Mouse (Mus musculus): ENCODE measurements around the gene Nfkbil1. TPM values are rescaled to one million over a fixed set of nuclear protein-coding genes. Genes with fewer than 3 reads are reported as not detected.

Gene Nfkbil1
- polyA plus RNA-seq, 1 experiment: 10.1 TPM

DNA sequence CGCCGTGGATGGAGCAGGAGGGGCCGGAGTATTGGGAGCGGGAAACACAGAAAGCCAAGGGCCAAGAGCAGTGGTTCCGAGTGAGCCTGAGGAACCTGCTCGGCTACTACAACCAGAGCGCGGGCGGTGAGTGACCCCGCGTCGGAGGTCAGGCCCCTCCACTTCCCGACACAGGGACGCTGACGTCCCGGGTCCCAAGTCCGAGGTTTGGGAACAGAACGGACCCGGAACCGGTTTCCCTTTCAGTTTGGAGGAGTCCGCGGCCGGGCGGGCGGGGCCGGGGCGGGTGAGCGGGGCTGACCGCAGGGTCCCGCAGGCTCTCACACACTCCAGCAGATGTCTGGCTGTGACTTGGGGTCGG is 27.9 kb upstream of the Nfkbil1 start:
- peak overlapping the region; percentile 56 for H3K4me3 ChIP-seq (ENCODE audit: insufficient read depth, low read length)
- TF ChIP-seq CTCF (IDR thresholded peaks at IDR 0.05; ENCODE audit: borderline replicate concordance, insufficient read depth, low read length) (no peak), POLR2A (IDR thresholded peaks at IDR 0.05; ENCODE audit: low read depth, low read length) (no peak)
- no peaks in the 10 kb centered on the region for H3K4me1 ChIP-seq (ENCODE audit: control insufficient read depth, insufficient read depth, low read length)
- no peak overlapping the region for H3K27ac ChIP-seq (ENCODE audit: insufficient read depth, low read length)

DNA sequence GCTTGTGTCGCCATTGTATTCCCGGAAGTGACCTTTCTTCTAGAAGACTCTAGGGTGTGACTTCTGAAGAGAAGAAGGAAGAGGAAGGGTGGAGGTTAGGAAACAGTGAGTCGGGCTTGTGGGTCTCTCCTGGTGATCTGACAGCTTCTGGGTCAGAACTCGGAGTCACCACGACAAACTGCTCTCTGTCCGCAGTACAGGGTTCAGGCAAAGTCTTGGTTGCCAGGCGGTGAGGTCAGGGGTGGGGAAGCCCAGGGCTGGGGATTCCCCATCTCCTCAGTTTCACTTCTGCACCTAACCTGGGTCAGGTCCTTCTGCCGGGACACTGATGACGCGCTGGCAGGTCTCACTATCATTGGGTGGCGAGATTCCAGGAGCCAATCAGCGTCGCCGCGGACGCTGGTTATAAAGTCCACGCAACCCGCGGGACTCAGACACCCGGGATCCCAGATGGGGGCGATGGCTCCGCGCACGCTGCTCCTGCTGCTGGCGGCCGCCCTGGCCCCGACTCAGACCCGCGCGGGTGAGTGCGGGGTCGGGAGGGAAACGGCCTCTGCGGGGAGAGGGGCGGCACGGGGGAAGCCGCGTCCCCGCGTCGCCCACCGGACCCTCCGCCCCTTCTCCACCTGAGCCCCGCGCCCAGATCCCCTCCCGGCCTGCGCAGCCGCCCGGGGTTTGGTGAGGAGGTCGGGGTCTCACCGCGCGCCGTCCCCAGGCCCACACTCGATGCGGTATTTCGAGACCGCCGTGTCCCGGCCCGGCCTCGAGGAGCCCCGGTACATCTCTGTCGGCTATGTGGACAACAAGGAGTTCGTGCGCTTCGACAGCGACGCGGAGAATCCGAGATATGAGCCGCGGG is 27.3 kb upstream of the Nfkbil1 start, which contains the start of gene H2-D1:
TSS of gene H2-D1 (plus strand) at position 67 of the 859 bp plus-strand sequence.
- Histone ChIP-seq H3K27ac (ENCODE audit: insufficient read depth, low read length) (no peak within 1 kb of the TSS), H3K4me1 (ENCODE audit: control insufficient read depth, insufficient read depth, low read length) (no peaks in the 10 kb centered on the region), H3K4me3 (ENCODE audit: insufficient read depth, low read length) (peak within 1 kb of the TSS; percentile 56)
- TF ChIP-seq POLR2A (IDR thresholded peaks at IDR 0.05; ENCODE audit: low read depth, low read length): peak; percentile 88
- no peak for TF ChIP-seq CTCF (IDR thresholded peaks at IDR 0.05; ENCODE audit: borderline replicate concordance, insufficient read depth, low read length)

DNA sequence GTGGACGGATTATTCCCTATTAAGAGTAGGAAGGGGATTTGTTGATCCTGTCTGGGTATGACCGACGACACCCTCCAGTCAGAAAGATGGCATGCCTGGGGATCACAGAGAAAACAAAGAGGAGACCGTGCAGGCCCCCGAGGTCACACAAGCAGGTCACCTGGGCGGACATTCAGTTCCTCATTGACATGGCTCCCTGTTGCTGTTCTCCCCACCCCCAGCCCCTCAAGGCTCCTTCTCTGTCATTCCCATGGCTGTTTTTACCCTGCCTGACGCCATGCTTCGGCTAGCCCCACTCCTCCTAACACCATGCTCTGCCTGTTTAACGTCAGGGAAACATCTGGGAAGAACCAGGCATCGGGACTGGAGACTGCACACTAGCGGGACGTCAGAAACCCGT is 26.1 kb upstream of the Nfkbil1 start:
- no peak for TF ChIP-seq POLR2A (IDR thresholded peaks at IDR 0.05; ENCODE audit: low read depth, low read length)
- no peak for TF ChIP-seq CTCF (IDR thresholded peaks at IDR 0.05; ENCODE audit: borderline replicate concordance, insufficient read depth, low read length)
- Histone ChIP-seq H3K27ac (ENCODE audit: insufficient read depth, low read length) (no peak overlapping the region), H3K4me1 (ENCODE audit: control insufficient read depth, insufficient read depth, low read length) (no peaks in the 10 kb centered on the region), H3K4me3 (ENCODE audit: insufficient read depth, low read length) (no peak overlapping the region)

DNA sequence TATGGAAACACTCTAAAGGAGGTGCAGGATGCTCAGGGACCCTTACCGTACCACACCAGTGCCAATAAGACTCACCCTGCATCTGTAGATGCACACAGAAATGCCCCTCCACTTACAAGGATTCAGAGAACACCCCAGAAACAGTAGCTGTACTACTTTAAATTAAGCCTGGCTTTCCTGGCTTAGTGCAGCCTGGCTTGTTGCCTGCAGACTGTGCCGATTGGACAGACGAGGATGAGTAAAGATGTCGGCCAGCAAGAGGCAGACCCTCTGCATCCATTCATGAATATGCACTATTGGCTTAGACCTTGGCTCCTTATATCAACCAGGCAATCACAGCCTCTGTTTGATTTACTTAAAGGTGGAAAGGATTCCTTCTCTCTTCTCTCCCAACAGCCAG is 24.0 kb upstream of the Nfkbil1 start:
- no peak for TF ChIP-seq POLR2A (IDR thresholded peaks at IDR 0.05; ENCODE audit: low read depth, low read length)
- no peak for TF ChIP-seq CTCF (IDR thresholded peaks at IDR 0.05; ENCODE audit: borderline replicate concordance, insufficient read depth, low read length)
- H3K4me3 ChIP-seq (ENCODE audit: insufficient read depth, low read length): no peak overlapping the region
- no peaks in the 10 kb centered on the region for H3K4me1 ChIP-seq (ENCODE audit: control insufficient read depth, insufficient read depth, low read length)
- H3K27ac ChIP-seq (ENCODE audit: insufficient read depth, low read length): no peak overlapping the region

DNA sequence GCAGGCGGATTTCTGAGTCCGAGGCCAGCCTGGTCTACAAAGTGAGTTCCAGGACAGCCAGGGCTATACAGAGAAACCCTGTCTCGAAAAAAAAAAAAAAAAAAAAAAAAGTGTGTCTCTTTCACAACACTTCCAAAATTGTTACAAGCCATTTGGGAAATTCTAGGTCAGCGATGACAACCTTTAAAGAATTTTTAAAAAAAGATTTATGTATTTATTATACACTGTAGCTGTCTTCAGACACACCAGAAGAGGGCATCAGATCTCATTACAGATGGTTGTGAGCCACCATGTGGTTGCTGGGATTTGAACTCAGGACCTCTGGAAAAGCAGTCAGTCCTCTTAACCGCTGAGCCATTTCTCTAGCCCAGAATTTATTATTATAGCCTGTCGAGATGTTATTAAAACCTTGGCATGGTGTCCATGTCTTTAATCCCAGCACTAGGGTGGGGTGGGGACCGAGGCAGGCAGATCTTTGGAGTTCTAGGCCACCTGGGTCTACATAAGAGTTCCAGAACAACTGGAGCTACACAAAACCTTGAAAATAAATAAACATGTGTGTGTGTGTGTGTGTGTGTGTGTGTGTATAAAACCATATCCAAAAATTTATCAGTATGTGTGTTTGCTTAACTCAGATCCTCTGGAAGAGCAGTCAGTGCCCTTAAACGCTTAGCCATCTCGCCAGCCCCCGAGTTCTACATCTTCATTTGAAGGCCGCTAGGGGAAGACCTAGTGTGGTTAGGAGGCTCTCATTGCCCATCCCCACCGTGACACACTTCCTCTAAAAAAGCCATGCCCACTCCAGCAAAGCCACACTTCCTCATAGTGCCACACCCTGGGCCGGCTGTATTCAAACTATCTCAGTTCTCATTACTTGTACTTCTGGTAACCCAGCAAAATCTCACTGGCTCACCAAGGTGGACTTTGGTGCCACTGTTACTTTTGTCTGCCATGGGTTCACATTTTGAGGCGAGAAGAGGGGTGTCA is 23.2 kb upstream of the Nfkbil1 start:
- no peaks in the 10 kb centered on the region for H3K4me1 ChIP-seq (ENCODE audit: control insufficient read depth, insufficient read depth, low read length)
- TF ChIP-seq CTCF (IDR thresholded peaks at IDR 0.05; ENCODE audit: borderline replicate concordance, insufficient read depth, low read length) (no peak), POLR2A (IDR thresholded peaks at IDR 0.05; ENCODE audit: low read depth, low read length) (no peak)
- no peak overlapping the region for H3K4me3 ChIP-seq (ENCODE audit: insufficient read depth, low read length)
- H3K27ac ChIP-seq (ENCODE audit: insufficient read depth, low read length): no peak overlapping the region

DNA sequence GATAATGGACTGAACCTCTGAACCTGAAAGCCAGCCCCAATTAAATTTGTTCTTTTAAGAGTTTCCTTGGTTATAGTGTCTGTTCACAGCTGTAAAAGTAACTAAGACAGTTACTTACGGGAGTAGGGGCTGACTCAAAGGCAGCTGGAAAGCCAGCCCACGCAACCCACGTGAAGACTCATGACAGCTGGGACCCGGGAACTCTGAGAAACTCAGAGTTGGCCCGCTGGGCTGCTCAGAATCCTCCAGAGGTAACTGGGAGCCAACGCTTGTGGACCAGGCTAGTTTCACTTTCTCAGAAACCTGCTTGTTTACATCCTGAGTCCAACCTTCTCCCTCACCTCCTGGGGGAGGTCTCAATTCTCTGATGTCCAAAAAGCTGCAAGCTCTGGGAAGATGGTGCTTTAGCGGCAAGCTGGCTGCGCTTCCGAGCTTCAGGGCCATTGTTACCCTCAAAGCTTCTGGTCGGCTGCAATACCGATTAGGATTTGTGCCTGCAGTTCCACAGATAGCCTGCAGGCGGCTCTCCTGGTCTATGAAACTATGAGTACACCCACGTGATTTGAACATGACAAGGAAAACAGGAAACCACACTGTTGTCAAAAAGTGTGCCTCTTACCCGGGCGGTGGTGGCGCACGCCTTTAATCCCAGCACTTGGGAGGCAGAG is 22.4 kb upstream of the Nfkbil1 start:
- Histone ChIP-seq H3K4me3 (ENCODE audit: insufficient read depth, low read length) (peak overlapping the region; percentile 30; the same call in 1 of the 2 replicates), H3K4me1 (ENCODE audit: control insufficient read depth, insufficient read depth, low read length) (no peaks in the 10 kb centered on the region), H3K27ac (ENCODE audit: insufficient read depth, low read length) (no peak overlapping the region)
- TF ChIP-seq POLR2A (IDR thresholded peaks at IDR 0.05; ENCODE audit: low read depth, low read length) (no peak), CTCF (IDR thresholded peaks at IDR 0.05; ENCODE audit: borderline replicate concordance, insufficient read depth, low read length) (0 out of 2 replicates have a peak, but pooled peaks have one; percentile 32)

DNA sequence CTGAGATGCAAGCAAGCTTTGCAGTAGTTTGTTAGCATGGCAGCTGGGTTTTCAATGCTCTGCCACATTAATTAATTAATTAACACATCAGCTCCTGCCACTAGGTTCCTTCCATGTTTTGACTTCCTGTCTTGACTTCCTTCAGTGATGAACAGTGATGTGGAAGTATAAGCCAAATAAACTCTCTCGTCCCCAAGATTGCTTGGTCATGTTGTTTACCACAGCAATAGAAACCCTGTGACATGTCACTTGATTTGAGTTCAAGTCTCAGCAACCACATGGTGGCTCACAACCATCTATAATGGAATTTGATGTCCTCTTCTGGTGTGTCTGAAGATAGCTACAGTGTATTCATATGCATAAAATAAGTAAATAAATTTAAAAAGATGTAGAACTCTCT is 21.8 kb upstream of the Nfkbil1 start:
- no peak overlapping the region for H3K27ac ChIP-seq (ENCODE audit: insufficient read depth, low read length)
- TF ChIP-seq CTCF (IDR thresholded peaks at IDR 0.05; ENCODE audit: borderline replicate concordance, insufficient read depth, low read length) (no peak), POLR2A (IDR thresholded peaks at IDR 0.05; ENCODE audit: low read depth, low read length) (no peak)

DNA sequence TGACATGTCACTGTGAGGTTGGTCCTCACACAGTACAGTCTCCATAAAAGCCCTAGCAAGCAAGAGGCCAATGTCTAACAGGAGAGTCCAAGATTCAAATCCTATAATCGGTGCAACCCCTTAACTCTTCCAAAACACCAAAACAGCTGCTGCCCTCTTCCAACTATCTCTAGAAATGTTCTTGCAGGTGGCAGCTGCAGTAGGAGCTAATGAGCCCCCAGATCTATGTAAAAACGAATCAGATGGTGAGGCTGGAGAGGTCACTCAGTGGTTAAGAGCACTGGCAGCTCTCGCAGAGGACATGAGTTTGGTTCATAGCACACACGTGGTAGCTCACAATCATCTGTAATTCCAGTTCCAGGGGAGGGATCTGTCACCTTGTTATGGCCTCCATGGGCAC is 20.1 kb upstream of the Nfkbil1 start:
- no peak overlapping the region for H3K27ac ChIP-seq (ENCODE audit: insufficient read depth, low read length)
- no peak overlapping the region for H3K4me3 ChIP-seq (ENCODE audit: insufficient read depth, low read length)
- TF ChIP-seq POLR2A (IDR thresholded peaks at IDR 0.05; ENCODE audit: low read depth, low read length): no peak
- TF ChIP-seq CTCF (IDR thresholded peaks at IDR 0.05; ENCODE audit: borderline replicate concordance, insufficient read depth, low read length): no peak
- no peaks in the 10 kb centered on the region for H3K4me1 ChIP-seq (ENCODE audit: control insufficient read depth, insufficient read depth, low read length)

More for the DNA sequence above, 21.8 kb upstream of the Nfkbil1 start:
- Histone ChIP-seq H3K4me1 (ENCODE audit: control insufficient read depth, insufficient read depth, low read length) (no peaks in the 10 kb centered on the region), H3K4me3 (ENCODE audit: insufficient read depth, low read length) (no peak overlapping the region)

DNA sequence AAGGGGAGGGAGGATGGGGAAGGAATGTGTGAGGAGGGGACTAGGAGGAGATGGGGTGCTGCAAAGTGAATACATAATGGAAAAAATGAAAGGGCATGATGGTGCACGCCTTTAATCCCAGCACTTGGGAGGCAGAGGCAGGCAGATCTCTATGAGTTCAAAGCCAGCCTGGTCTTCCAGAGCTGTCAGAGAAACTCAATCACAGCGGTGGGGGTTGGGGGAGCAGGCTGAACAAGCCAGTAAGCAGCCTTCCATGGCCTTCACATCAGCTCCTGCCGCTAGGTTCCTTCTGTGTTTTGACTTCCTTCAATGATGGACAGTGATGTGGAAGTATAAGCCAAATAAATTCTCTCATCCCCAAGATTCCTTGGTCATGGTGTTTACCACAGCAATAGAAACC is 19.7 kb upstream of the Nfkbil1 start:
- Histone ChIP-seq H3K27ac (ENCODE audit: insufficient read depth, low read length) (no peak overlapping the region), H3K4me1 (ENCODE audit: control insufficient read depth, insufficient read depth, low read length) (no peaks in the 10 kb centered on the region), H3K4me3 (ENCODE audit: insufficient read depth, low read length) (no peak overlapping the region)
- no peak for TF ChIP-seq CTCF (IDR thresholded peaks at IDR 0.05; ENCODE audit: borderline replicate concordance, insufficient read depth, low read length)
- TF ChIP-seq POLR2A (IDR thresholded peaks at IDR 0.05; ENCODE audit: low read depth, low read length): no peak

Data from embryonic fibroblast, embryonic 13.5 days (primary cell).